Mouse (Mus musculus): Measurements from ENCODE around the gene Nr1i3.
"Not testable (repeated sequence)": the region's sequence is repeated elsewhere in the genome, so short reads cannot be mapped to it uniquely, and the experiment has no call there.

Nr1i3 gene

GRCm38 (mm10) chr1:171230215-171230614 lies 16.4 kb downstream of the Nr1i3 start:
- DNase-seq (ENCODE audit: low read depth): no peak

DNA sequence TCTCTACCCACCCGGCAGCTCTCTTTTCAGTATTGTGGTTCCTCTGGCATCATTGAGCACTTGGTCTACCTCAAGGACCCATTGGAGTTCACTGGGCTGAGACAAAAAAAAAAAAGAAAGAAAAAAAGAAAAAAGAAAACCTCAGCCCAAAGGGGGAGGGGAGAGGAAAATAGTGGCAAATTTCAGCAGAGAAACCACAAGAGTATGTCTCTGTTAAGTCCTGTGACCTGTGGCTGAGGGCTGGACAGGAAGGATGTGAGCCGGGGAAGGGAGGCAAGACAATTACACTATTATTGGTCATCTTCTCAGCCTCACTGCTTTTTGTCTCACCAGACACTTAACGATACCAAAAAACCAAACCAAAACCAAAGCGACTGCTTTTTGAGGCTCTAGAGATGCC lies 18.1 kb downstream of the Nr1i3 start:
- DNase-seq (ENCODE audit: low read depth): no peak

- DNase-seq (ENCODE audit: low read depth): no peak
These were observed 18.6 kb downstream of the Nr1i3 start for GRCm38 (mm10) chr1:171232348-171232747.

GRCm38 (mm10) chr1:171232800-171233730 lies 19.3 kb downstream of the Nr1i3 start:
- DNase-seq (ENCODE audit: low read depth): no peak

DNA sequence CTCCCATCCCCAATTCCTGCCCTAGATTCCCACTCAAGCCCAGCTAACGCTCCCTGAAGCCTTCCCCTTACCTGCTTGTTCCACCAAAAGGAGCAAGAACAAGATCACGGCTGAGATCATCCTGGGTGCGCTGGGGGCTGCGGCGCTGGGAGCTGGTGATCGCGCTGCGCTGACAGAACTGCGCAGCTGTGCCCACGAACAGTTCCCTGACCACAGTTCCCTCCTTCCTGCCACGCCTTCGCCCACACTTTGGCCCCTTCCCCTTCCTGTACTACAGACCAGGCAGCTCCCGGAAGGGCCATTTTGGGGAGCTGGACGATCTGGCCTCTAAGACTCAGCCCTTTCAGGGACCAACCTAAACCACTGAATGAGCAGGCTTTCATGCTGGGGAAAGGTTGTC lies 20.4 kb downstream of the Nr1i3 start, which contains the start of gene Fcer1g:
Fcer1g (minus strand) TSS at position 240 of the 400 bp plus-strand sequence.
- DNase-seq (ENCODE audit: low read depth): no peak

GRCm38 (mm10) chr1:171234538-171234937 lies 20.8 kb downstream of the Nr1i3 start:
- no peak for DNase-seq (ENCODE audit: low read depth)

GRCm38 (mm10) chr1:171235791-171236190 lies 22.0 kb downstream of the Nr1i3 start:
- no peak for DNase-seq (ENCODE audit: low read depth)

GRCm38 (mm10) chr1:171237438-171237837 lies 23.7 kb downstream of the Nr1i3 start:
- no peak for DNase-seq (ENCODE audit: low read depth)

DNA sequence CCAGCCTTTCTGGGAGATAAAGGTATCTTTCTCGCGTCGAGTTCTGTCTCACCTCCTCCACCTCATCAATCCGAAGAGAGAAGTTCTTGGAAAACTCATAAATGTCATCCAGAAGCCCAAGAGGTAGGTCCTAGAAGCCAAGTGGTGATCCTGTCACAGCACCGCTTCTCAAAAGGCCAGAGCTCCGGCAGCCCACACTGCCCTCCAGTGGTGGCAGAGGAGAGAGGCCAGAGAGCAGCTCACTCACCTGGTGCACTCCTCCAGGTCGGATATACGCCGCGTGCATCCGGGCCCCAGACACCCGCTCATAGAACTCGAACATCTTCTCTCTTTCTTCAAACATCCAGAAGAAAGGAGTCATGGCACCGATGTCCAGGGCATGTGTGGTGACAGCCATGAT lies 24.7 kb downstream of the Nr1i3 start:
- no peak for DNase-seq (ENCODE audit: low read depth)

GRCm38 (mm10) chr1:171239992-171240744 lies 26.4 kb downstream of the Nr1i3 start:
- no peak for DNase-seq (ENCODE audit: low read depth)

- DNase-seq (ENCODE audit: low read depth): no peak
These were observed 27.1 kb downstream of the Nr1i3 start for GRCm38 (mm10) chr1:171240911-171241310.

DNA sequence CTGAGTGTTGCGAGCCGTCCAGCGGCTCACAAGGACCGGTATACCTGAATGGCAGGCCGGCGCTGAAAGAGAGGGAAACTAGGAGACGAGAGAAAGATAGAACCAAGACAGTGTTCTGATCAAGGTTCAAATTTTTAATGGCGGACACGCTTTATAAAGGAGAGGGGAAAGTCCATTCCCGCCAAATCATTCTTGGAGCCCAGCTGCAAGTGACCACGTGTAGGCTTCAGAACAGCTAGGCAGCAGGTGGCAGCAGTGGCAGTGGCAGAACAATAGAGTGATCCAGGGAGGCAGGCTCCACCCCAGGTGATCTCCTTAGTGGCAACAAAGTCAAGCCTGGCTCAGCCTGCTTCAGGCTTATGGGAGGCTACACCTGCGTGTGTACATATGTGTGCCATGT lies 28.2 kb downstream of the Nr1i3 start:
- DNase-seq (ENCODE audit: low read depth): not testable (repeated sequence)

GRCm38 (mm10) chr1:171245353-171245752 lies 31.6 kb downstream of the Nr1i3 start:
- DNase-seq (ENCODE audit: low read depth): no peak

DNA sequence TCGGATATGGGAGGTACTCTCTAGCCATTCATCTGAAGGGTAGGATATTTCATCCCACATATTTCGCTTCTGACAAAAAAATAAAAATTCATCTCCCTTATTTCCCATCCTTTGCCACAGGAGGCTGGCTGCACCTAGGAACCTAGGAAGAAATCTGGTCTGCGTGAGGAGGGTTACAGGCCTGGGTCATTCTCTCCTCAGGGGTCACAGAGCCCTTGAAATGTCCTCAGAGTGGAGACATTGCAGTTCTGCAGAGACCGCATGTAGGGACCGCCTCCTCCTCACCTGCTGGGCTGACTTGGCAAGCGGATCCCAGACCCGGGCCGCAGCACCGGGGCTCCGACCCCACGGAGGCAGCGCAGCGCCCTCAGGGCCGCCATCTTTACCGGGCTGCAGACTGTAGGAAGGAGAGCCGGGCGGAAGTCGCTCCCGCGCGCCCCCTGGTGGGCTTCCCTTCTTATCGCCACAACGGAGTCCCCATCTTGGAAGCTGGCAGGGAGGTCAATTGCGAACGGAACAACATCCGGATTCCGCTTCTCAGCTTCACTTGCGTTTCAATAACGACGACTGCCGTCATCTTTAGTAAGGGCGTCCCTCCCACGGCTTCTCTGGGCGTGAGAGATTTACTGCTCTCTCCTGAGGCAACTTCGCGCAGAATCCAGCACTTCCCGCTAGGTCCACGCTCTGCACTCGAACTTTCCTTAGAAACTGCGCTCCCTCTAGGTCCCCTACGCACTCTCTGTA lies 33.1 kb downstream of the Nr1i3 start:
- DNase-seq (ENCODE audit: low read depth): peak; percentile 99

GRCm38 (mm10) chr1:171247453-171247841 lies 33.7 kb downstream of the Nr1i3 start:
- DNase-seq (ENCODE audit: low read depth): no peak

GRCm38 (mm10) chr1:171247916-171248315 lies 34.1 kb downstream of the Nr1i3 start:
- no peak for DNase-seq (ENCODE audit: low read depth)

DNA sequence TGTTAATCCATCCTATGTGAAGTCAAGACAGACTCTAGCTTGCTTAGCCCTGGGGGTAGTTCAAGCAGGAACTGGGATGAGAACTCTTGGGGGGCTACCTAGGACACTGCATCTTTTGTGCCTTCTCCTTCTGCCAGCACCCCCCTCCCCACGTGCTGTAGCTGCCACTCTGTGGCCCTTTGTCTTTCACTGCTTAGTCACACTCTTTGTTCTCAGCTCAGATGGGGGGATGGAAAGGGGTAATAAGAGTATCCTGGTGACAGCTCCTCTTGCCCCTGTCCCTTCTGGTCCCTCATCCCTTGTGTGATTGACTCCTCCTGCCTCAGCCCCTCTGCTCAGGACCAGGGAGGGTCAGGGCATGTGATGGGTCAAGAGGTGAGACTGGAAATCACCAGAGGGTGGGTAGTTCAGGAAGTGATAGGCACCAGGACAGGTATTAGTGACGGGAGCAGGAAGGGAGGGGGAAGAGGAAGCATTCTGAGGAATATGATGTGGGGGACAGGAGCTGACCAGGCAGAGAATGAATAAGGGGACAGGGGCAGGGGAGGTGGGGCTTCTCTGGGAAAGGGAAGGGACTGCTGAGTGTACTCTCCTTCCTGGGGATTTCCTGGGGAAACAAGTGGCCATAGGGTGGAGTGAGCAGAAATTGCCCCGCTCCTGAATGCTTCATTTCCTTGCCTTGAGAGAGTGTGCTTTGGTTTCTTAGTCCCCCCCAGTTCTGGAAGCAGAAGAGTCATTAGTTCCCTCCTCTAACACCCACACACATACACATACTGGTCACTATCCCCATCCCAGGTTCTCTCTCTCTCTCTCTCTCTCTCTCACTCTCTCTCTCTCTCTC lies 34.8 kb downstream of the Nr1i3 start:
- no peak for DNase-seq (ENCODE audit: low read depth)

DNA sequence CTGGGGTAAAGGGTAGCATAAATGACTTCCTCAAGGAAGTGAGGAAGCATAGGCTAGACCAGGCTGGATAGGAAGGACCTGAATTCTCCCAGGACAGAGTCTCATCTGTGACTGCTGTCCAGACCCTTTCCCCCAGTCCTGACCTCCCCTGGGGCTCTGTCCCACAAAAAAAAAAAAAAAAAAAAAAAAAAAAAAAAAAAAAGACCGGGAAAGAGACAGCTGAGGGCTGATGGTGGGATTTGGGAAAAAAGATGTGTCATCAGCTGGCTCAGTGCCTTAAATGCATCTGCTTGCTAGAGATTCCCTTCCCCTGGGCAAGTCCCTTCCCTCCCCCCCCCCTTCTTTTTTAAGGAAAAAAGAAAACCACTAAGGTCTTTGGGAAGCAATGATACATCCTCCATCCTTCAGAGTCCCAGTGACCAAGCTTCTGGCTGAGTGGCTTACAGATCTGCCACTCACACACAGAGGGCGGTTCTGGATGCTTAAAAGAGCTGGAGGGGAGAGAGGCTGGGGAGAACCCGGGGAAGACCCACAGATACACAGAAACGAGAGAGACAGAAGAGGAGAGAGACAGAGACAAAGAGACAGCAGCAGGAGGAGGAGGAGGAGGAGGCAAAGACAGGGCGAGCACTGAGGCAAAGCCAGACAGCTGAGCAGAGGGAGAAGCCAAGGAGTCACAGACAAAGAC lies 36.3 kb downstream of the Nr1i3 start, which contains the start of gene Adamts4:
Adamts4 (plus strand) TSS at position 509 of the 688 bp plus-strand sequence.
- no peak for DNase-seq (ENCODE audit: low read depth)

GRCm38 (mm10) chr1:171250680-171251593 lies 37.2 kb downstream of the Nr1i3 start, which contains the start of gene Ndufs2:
Ndufs2 (minus strand) TSS chr1:171251388.
- no peak for DNase-seq (ENCODE audit: low read depth)

Measured in fibroblast of lung, adult 2 months (primary cell).